Mouse (Mus musculus) right cerebral cortex, postnatal 25 days (tissue): Measurements from ENCODE around the gene Mansc4.

Experiments used
- DNase-seq: peaks from one replicate; pipeline ENCODE4 v3.0.0; 2022

The Mansc4 gene

GRCm38 (mm10) chr6:147086594-147087225, at the start of gene Mansc4:
Mansc4 (minus strand) TSS chr6:147087032.
- DNase-seq = no peak

GRCm38 (mm10) chr6:147127239-147127638, 40.4 kb upstream of the Mansc4 start:
- no peak for DNase-seq

GRCm38 (mm10) chr6:147121320-147121719, 34.5 kb upstream of the Mansc4 start:
- peak; percentile 22 for DNase-seq

DNA sequence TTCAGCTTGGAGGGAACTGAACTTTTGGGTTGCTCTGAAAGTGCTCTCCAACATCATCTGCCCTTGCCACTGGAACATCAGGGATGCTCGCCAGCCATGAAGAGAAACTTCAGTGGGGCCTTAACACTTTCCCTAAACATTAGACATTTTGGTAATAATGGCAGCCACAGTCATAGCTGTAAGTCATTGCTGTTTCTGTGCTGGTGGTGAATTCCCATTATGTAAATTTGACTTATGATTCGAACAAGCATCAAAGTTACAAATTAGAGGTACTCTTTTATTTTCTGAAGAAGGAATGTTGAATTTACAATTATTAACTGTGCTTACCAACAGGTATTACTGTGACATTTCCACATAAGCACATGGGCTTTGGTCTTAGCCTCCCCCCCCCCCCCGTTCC, 31.4 kb upstream of the Mansc4 start:
- no peak for DNase-seq

DNA sequence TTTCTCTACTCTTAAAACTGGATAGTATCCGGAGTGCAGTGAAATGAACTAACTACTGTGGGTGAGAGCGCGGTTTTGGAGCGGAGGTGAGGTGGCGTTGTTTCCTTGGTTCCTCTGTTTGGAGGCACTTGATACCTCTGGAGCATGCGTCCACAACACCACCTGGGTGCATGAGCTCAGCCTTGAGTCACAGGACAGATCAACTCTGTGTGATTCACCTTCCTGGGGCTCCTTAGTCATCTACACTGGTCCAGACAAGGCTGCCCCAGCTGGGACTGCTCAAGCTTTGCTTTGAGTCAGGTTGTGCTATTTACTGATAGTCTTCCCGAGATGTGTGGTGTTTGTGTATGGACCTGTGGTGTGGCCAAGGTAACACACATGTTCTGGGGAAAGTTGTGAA, 30.9 kb upstream of the Mansc4 start:
- no peak for DNase-seq

DNA sequence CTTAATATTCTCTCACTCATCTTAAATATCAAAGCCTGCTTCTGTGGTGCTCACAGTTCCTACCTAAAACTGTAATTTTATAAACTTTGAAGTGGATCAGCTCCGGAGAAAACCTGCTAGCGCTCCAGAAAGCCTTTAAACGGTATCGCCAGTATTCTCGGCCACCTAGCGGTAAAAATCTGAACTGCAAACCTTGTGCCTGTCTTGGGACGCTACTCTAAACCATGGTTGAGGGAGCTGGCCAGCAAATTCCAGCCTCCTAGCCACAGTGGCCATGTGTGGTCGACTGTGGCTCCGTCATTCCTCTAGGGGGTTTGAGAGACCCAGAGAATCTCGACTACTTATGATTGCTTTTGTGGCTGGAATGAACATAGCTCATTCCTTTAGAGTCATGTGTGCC, 29.7 kb upstream of the Mansc4 start:
- DNase-seq = peak; percentile 69

DNA sequence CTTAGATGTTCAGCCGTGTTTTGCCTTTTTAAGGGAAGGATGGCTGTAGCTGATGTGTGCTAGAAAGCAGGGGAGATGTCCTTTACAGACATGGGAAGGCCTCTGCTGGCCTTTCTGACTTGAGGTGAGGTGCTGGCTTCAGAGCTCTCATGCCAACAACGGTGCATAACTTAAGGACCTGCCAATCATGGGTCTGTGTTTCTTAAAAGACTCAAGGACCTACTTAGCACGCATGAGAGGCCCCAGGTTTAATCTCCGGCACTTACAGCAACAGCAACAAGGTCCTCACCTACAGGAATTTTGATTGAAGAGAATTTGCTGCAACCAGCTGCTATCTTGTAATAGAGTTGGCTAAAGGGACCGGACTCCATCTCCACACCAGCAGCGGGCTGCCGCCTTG, 22.5 kb upstream of the Mansc4 start:
- no peak for DNase-seq

DNA sequence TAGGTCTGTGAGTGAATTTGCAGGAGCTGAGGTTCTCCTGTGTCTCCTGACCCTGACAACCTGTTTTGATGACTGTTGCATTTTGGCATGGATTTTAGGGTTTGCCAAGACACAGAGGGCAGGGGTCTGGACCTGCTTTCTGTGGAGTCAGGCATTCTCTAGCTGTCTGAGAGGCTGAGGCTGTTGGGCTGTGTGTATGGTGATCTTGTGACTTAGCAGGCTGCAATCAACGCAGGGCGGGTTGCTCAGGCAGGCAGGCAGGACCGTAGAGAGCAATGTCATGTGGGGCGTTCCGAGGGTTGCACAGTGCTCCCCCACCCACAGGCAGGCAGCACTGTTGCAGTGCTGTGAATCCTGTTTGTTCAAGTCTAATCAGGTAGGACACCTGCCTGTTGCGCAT, 19.9 kb upstream of the Mansc4 start:
- DNase-seq = no peak

DNA sequence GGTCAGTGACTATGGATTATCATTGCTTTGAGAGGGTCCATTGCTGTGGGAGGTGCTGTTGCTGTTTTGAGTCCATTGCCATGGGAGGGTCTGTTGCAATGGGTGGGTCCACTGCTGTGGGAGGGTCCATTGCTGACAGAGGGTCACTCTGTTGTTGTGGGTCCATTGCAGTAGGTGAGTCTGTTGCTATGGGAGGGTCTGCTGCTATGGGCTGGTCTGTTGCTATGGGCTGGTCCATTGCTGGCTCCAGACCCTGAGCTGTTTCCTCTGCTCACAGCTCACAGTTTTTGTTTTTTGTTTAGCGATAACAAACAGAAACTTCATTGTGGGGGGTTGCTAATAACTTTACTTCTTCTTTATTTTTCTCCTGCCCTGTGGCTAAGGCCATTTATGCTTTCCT, 18.7 kb upstream of the Mansc4 start:
- DNase-seq = no peak

DNA sequence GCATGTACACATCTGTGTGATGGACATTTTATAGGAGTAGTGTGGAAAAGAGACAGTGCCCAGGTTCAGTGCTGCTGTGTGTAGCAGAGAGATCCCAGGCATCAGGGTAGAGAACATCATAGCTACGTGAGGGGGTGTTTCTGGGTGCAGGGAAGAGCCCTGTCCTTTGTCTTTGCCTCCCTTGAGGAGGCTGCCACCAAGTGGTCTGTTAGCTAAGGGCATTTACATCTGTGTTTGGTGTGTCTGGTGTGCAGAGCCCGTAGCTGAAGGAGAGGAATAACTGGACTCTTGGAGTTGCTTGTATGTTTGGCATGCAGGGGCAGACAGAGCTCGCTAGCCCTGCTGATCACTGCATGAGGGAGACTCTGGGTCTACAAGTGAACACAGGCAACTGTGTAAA, 15.5 kb upstream of the Mansc4 start:
- peak; percentile 4 for DNase-seq

DNA sequence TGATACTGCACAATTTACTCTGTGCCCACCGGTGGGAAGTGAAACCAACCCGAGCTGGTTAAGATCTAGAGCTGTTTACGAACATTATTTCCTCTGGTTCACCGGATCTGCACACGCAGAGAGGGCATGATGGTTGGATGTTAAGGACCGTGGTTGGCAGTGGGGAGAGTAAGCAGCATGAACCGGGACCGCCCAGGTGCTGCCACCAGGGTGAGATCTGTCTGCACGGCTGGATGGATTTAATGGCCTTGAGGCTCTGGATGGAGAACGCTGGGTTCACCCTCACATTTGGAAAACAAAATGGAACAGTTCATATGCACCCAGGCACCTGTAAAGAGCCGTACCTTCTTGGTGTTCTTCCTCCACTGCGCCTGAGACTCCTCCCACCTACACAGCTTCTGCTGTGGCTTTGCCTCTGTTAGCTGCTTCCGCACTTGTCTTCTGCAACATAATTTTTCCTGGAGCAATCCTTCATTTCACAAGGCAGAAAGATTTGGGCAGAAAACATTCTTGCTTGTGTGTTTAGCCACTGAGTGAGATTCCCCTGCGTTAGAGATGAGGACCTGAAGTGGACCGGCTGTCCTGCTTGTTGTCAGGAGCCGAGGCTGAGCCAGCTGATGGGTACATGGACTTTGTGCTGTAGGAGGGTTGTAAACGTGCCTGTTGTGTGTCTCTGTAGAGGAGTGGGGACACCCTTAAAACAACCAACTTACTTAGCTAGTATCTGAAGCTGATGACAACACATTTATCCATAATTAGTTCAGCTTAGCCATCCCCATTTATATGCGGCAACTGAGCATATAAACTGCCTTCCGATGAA, 12.8 kb upstream of the Mansc4 start:
- DNase-seq = no peak

DNA sequence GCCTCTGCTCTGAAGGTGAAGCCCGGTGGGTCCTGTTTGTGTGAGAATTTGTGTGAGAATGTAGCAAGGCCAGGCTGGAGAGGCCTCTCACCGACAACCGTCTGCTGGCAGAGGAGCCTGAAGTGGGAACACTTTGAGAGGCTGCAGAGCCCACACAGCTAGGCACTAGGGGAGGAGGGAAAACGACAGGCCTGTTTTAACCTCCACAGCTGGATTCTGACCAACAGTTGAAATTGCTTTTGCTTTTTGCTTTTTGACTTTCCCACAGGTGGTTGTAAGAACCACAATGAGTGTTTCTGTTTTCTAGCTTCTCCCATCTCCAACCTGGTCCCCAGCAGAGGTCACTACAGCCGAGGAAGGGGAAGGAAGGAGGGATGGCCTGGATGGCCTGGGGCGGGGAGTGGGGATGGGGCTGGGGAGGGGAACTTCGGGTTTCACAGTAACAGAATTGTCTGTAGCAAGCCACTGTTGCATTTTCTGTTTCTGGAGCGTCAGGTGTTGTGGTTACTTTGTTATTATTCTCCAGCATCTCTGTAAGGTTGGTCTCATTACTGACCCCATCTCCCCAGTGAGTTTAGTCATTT, 10.6 kb upstream of the Mansc4 start:
- no peak for DNase-seq

- no peak for DNase-seq
Observed at GRCm38 (mm10) chr6:147096934-147097333, 10.1 kb upstream of the Mansc4 start.

DNA sequence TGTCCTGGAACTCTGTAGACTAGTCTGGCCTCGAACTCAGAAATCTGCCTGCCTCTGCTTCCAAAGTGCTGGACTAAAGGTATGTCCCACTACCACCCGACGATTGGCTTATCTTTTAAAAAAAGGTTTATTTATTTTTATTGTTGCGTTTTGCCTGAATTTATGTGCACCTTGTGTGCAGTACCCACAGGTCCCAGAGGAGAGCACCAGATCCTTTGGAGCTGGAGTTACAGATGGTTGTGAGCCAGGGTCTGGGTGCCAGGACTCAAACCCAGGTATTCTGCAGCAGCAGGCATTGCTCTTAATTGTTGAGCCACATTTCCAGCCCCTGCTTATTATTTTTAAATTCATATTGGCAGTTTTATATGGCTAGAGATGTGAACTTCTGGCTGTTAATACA, 9.3 kb upstream of the Mansc4 start:
- no peak for DNase-seq

DNA sequence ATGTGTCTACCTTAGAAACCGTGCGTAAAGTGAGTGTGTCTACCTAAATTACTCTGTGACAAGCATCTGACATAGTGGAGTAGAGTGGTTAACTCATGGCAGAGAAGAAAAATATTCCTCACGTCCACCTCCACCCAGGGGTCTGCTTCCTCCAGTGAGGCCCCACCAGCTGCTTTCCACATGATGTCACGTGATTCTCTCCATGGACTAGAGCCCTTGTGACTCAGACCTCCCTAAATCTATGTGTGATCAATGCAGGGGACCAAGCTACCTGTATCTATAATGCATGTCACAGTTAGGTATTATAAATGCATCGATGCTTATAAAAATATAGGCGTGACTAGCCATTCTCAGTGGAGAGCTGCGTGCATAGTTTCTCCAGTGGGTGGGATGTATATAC, 7.9 kb upstream of the Mansc4 start:
- no peak for DNase-seq

DNA sequence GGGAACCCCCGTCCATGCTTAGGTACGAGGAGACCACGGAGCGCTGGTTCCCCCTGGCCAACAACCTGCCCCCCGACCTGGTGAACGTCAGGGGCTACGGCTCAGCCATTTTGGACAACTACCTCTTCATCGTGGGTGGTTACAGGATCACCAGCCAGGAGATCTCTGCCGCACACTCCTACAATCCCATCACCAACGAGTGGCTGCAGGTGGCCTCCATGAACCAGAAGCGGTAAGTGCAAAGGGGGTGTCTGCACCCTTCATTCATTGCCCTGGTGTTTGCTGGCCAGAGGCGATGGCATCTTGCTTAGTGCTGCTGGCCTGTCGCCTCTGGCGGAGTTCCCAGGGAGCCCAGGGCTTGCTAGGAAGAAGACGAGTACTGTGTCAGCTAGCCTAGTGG, 5.3 kb upstream of the Mansc4 start:
- peak; percentile 47 for DNase-seq

DNA sequence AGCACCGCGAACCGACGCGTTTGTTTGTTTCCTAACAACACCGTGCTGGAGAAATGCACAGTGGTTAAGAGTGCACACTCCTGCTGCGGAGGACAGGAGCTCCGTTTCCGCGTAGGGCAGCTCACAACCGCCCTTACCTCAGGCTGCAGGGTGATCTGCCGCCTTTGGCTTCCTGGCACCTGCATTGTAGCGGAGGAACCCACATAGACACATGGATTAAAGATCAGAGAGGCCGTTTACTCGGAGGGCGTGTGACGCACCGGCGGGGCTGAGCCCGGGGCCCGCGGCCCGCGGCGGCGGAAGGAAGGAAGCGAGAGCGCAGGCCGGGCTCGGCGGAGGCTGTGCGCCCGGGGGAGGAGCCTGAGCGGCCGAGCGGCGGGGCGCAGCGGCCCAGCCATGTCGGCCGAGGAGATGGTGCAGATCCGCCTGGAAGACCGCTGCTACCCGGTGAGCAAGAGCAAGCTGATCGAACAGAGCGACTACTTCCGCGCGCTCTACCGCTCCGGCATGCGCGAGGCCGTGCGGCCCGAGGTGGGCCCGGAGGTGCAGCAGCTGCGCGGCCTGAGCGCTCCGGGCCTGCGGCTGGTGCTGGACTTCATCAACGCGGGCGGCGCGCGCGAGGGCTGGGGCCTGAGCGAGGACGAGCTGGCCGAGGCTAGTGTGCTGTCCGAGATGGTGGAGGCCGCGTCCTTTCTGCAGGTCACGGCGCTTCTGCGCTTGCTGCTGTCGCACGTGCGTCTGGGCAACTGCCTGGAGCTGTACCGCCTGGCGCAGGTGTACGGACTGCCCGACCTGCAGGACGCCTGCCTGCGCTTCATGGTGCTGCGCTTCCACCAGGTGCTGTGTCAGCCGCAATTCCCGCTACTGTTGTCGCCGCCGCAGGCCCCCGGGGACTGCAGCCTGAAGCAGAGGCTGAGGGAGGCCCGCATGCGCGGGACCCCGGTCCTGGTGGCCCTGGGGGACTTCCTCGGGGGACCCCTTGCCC, 4.6 kb upstream of the Mansc4 start, which contains the start of gene Klhl42:
Gene Klhl42, plus strand, starts transcription at position 244 of the 985 bp plus-strand sequence.
- DNase-seq = peak; percentile 85

GRCm38 (mm10) chr6:147090191-147090590, 3.4 kb upstream of the Mansc4 start:
- no peak for DNase-seq

- no peak for DNase-seq
Observed at GRCm38 (mm10) chr6:147088517-147088916, 1.7 kb upstream of the Mansc4 start.

DNA sequence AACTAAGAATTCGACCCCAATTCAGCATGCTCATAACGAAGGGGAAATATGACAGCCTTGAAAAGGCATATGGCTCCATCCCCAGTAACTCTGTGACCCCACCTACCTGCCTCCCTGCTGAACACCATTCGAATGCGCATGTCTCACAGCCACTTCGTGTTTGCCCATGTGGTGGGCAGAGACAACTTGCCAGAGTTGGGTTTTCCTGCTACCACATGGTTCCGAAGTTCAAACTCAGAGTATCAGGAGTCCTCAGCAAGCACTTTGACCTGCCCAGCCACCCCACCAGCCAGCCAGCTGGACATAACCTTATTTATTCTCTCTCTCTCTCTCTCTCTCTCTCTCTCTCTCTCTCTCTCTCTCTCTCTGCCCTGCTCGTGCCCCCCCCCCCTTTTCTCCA, 904 bp upstream of the Mansc4 start:
- no peak for DNase-seq

DNA sequence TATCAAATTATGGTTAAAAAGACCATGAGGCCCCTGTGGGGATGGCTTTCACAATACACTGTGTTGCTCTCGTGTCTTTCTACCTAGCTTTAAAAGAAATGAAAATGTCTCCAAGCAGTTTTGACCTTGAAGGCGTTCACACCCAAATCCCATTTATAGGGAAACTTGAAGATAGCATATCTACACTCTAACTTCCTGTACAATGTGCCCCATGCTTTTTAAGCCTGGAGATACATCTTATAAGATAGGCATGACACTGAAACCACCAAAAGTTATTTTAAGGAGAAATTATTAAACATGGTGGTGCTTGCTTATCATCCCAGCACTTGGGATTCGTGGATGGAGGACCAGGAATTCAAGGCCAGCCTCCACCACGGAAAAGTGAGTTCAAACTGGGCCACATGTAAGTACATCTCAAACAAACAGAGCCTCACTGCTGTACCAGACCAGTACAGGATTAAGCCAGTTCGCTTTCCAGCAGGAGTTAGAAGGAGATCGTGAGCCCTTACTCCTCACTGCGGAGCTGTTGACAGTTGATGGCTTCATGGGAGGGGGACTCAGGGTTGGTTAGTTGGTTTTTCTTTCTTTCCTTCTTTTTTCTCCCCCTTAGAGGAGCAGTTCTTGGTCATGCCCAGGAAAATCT, 1.3 kb downstream of the Mansc4 start:
- no peak for DNase-seq

- DNase-seq = no peak
Observed at GRCm38 (mm10) chr6:147079919-147080318, 6.9 kb downstream of the Mansc4 start.
